Mouse (Mus musculus) intestine, embryonic 14.5 days (tissue): ENCODE results near the gene Serp2. TPM values are rescaled to one million over a fixed set of nuclear protein-coding genes. Genes with fewer than 3 reads are reported as not detected.

Experiments used
- ATAC-seq: fragments of 200-750 bp; cut with Nextera tagmentation; replicated peaks from 2 replicates; pipeline ENCODE4 v1.8.0; 2017; ENCODE audit warnings: low read depth, moderate number of reproducible peaks, moderate TSS enrichment, moderate library complexity; ENCODE audit not compliant: low FRiP score, low TSS enrichment
- DNase-seq: peaks from one replicate; pipeline ENCODE4 v3.0.0-alpha.2; 2018; ENCODE audit warnings: low spot score
- H3K27ac ChIP-seq: fragments of 300-500 bp; sonication (generic); 2 replicates; pipeline ENCODE4 v1.5.1; 2014; ENCODE audit warnings: low read depth, mild to moderate bottlenecking, control low read depth
- H3K27me3 ChIP-seq: fragments of 300-500 bp; sonication (generic); replicated peaks from 2 replicates; pipeline ENCODE4 v1.6.1; 2014; ENCODE audit warnings: low read length, control low read depth; ENCODE audit not compliant: control insufficient read depth, insufficient read depth
- H3K36me3 ChIP-seq: fragments of 300-500 bp; sonication (generic); 2 replicates; pipeline ENCODE4 v1.6.1; 2014; ENCODE audit warnings: low read length, control low read depth; ENCODE audit not compliant: control insufficient read depth, insufficient read depth
- H3K4me1 ChIP-seq: fragments of 300-500 bp; sonication (generic); replicated peaks from 2 replicates; pipeline ENCODE4 v1.6.1; 2014; ENCODE audit warnings: low read length, control low read depth, mixed read lengths; ENCODE audit not compliant: control insufficient read depth, insufficient read depth
- H3K4me2 ChIP-seq: fragments of 300-500 bp; sonication (generic); 2 replicates; pipeline ENCODE4 v1.6.1; 2014; ENCODE audit warnings: low read length
- H3K4me3 ChIP-seq: fragments of 300-500 bp; sonication (generic); 2 replicates; pipeline ENCODE4 v1.5.1; 2014; ENCODE audit warnings: low read depth, low read length, control low read depth, mixed read lengths
- H3K9ac ChIP-seq: fragments of 300-500 bp; sonication (generic); 2 replicates; pipeline ENCODE4 v1.6.1; 2014; ENCODE audit warnings: mild to moderate bottlenecking, low read length
- H3K9me3 ChIP-seq: fragments of 300-500 bp; sonication (generic); 2 replicates; pipeline ENCODE4 v1.6.1; 2016; ENCODE audit warnings: low read length, control low read depth; ENCODE audit not compliant: control insufficient read depth
- WGBS: fragments of 180-500 bp; shearing (Covaris S2); extraction: QIAGEN DNeasy Blood & Tissue Kit; methylation state at CpG from one replicate; pipeline ENCODE4 v1.1.7; 2014; 5-methylcytosine and 5-hydroxymethylcytosine counted together
- polyA plus RNA-seq: library from polyadenylated mRNA; unstranded; fragments of >200 nt; fragmentation: Nextera tagmentation; extraction: Ambion mirVana; gene quantifications from 2 replicates; pipeline ENCODE4 v1.2.1, GENCODE M21; 2014

The Serp2 gene
- polyA plus RNA-seq, 1 experiment from 2014 or later, result 13.6 TPM

DNA sequence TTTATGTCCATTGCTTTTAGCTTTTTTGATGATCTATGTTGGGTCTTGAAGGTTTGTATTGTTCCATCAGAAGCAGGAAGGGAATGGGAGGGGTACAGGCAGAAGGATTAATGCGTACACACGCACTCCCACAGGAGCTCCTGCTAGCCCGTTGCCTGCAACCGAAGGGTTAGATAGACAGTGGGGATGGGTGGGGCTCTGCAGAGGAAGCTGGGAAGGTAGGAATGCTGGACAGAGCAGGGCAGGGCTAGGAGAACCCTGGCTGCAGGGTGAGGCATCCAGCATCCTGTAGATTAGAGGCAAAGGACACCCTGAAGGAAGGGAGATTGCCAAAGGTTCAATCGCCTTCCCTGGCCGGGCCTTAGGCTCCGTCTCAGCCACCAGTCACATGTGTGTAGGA lies 27.3 kb upstream of the Serp2 start:
- Histone ChIP-seq H3K9me3 (no peaks in the 10 kb centered on the region), H3K4me1 (0 out of 2 replicates have a peak, but pooled peaks cover 5% of the 10 kb centered on the region), H3K27me3 (no peaks in the 10 kb centered on the region), H3K4me2 (no peak overlapping the region), H3K36me3 (no peaks in the 10 kb centered on the region), H3K27ac (no peak overlapping the region), H3K4me3 (no peak overlapping the region), H3K9ac (no peak overlapping the region)
- ATAC-seq (no peak), DNase-seq (no peak)
- 74% methylated on average over 7 of the region's 7 CpGs for WGBS

DNA sequence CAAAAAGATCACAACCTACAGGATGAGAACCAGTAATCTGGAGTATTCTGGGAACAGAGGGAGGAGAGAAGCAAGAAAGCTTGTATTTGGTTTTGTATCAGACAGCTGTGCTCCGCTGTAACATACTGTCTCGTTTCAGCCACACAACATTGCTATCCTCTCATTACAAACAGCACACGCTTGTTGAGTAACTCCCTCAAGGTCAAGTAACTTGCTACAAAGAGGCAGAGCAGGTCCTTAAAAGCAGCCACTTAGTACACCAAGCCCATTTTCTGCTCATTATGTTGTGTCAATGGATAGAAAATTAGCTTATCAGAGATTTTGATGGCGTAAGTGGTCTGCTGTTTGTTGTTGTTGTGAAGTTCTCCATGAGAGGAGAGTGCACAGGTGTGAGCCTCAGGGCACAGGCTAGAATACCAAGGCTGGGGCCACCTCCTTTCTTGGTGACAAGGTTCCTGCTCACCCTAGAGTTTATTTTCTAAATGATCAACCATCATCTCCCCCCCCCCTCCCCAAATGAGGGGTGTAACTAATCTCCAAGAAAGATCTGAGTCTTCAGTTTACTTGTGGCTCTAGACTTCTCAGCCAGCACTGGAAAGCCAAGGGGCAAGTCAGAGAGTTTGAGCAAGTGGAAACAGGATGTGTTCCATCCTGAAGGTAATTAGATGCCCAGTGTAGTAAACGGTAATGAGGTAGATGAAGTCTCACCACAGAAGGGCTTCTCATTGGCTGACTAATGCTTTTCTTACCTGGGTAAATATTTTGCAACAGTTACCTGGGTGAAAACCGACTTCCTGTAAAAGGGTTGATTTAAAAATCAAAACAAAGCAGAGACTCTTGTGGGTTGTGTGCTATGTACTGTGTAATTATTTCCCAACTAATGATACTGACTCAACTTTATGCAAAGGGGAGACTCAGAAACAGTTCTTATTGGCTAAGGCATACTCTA lies 25.6 kb upstream of the Serp2 start:
- 75% methylated on average over 6 of the region's 6 CpGs for WGBS

DNA sequence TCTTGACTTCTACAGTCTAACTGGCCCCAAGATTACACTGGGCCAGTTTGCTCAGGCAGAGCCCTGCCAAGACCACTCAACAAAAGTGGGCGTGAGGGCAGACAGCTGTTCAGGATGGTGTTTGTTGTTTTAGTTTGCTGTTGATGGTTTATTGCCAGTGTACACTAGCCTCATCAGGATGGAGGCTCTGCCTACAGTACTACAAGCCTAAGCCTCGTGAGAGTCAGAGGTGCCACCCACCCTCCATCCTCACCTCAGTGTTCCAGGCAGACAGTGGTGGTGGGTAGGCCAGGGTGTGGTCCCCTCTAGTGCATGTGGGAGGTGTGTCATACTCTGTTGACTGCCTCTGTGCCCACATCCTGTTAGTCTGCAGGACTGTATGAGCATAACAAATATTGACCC lies 23.0 kb upstream of the Serp2 start:
- Histone ChIP-seq H3K4me3 (no peak overlapping the region), H3K27me3 (no peaks in the 10 kb centered on the region), H3K36me3 (no peaks in the 10 kb centered on the region), H3K27ac (no peak overlapping the region), H3K9ac (no peak overlapping the region), H3K9me3 (no peaks in the 10 kb centered on the region), H3K4me1 (no peaks in the 10 kb centered on the region), H3K4me2 (no peak overlapping the region)
- no peak for DNase-seq
- no peak; the same call in 1 of the 2 replicates for ATAC-seq
- WGBS, result 76% methylated on average over 2 of the region's 2 CpGs

More for the DNA sequence above, 25.6 kb upstream of the Serp2 start:
- H3K27ac ChIP-seq, result no peak overlapping the region
- ATAC-seq (no peak), DNase-seq (no peak)
- 0 out of 2 replicates have a peak, but pooled peaks cover 5% of the 10 kb centered on the region for H3K4me1 ChIP-seq
- H3K9me3 ChIP-seq, result no peaks in the 10 kb centered on the region
- no peaks in the 10 kb centered on the region for H3K36me3 ChIP-seq
- no peak overlapping the region for H3K4me2 ChIP-seq
- no peak overlapping the region for H3K9ac ChIP-seq
- no peaks in the 10 kb centered on the region for H3K27me3 ChIP-seq
- H3K4me3 ChIP-seq, result no peak overlapping the region

DNA sequence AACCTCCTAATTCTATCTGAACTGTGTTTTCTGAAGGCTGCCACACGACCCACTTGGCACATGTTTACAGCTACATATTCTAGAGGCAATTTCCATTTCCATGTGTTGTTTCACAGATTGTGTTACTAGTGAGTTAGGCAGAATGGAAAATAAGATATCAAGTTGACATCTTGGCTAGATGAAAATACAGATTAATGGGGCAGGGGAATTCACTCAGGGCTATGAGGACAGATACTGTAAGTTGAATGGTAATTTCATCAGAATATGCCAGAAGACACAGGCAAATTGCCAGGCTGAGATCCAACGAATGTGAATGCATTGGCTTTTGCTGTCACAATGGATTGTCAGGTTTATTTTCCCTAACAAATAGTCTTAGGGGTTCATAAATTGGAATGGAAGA lies 21.2 kb upstream of the Serp2 start:
- Histone ChIP-seq H3K4me3 (no peak overlapping the region), H3K4me1 (no peaks in the 10 kb centered on the region), H3K27me3 (no peaks in the 10 kb centered on the region), H3K4me2 (no peak overlapping the region), H3K9ac (no peak overlapping the region), H3K9me3 (no peaks in the 10 kb centered on the region), H3K27ac (no peak overlapping the region), H3K36me3 (no peaks in the 10 kb centered on the region)
- DNase-seq, result no peak
- 71% methylated on average over 2 of the region's 2 CpGs for WGBS
- ATAC-seq, result no peak

DNA sequence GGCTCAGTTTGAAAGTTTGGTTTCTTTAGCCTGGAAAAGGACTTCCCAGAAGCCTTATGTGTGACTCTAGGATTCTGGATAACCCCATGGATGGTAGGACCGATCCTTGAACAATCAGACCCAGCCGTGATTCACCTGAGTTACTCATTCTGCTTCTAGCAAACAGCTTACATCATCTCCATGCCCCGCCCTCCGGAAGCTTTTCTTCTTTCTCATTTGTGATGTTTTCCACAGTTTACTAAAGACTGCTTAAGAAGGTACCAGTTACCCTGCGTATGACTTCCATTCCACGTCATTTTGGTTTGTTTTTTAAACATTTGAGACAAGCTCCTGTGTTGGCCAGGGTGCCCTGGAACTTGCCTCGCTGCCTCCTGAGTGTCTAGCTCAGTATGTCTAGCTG lies 13.6 kb upstream of the Serp2 start:
- H3K9me3 ChIP-seq, result no peaks in the 10 kb centered on the region
- no peak overlapping the region for H3K27ac ChIP-seq
- H3K36me3 ChIP-seq, result no peaks in the 10 kb centered on the region
- H3K27me3 ChIP-seq, result no peaks in the 10 kb centered on the region
- H3K4me3 ChIP-seq, result no peak overlapping the region
- H3K9ac ChIP-seq, result no peak overlapping the region
- ATAC-seq (no peak), DNase-seq (no peak)
- H3K4me1 ChIP-seq, result peaks cover 14% of the 10 kb centered on the region
- 73% methylated on average over 7 of the region's 7 CpGs for WGBS
- no peak overlapping the region for H3K4me2 ChIP-seq

DNA sequence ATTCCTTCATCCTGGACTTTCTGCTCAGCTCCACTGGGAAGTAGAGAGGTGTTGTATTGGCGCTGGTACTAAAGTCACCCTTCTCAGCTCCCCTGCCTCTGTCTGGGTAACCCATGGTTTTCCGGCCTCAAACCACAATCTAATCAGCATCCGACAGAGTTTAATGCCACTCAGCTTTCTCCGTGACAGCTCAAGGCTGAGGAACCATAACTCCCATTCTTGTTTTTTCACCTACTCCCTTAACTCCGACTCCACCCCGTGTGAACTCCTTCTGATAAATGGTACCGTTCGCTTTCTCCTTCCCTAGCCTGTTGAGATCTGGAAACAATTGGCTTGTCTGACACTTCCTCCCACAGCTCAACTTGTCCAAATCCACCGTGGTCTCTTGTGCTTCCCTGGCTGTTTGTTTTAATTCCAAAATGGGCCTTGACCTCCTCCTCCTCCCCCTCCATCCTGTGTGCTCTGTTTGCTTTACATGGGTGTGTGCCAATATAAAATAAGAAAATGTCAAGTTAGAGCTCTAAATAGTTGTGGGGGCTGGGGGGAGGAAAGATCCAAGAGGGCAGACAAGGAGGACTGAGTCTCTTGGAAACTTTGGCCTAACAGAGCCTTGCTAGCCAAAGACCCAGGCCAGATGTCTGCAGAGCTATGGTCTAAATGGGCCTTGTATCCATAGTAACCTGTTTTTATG lies 12.7 kb upstream of the Serp2 start:
- H3K27me3 ChIP-seq, result no peaks in the 10 kb centered on the region
- no peak overlapping the region for H3K4me3 ChIP-seq
- H3K27ac ChIP-seq, result peak overlapping the region; percentile 34; the same call in 1 of the 2 replicates
- H3K4me2 ChIP-seq, result no peak overlapping the region
- no peaks in the 10 kb centered on the region for H3K36me3 ChIP-seq
- ATAC-seq (peak; percentile 68), DNase-seq (no peak)
- H3K9me3 ChIP-seq, result no peaks in the 10 kb centered on the region
- WGBS, result 20% methylated on average over 9 of the region's 9 CpGs
- peaks cover 14% of the 10 kb centered on the region for H3K4me1 ChIP-seq
- H3K9ac ChIP-seq, result no peak overlapping the region

DNA sequence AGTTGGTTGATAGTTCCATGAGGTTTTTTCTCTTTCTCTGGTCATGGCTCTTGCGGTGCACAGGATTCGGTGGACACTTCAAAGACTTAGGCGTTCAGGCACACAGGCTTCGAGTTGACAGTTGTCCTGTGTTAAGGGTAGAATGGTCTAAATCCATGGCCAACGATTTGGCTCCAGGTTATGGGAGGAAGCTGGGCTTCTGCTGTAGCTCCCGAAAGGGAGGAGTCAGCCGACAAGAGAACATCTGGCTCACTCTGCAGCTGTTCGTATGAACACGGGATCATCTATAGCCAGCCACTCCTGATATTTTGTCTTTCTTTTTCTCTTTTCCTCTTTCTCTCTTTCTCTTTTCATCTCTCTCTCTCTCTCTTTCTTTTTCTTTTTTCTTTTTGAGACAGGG lies 11.9 kb upstream of the Serp2 start:
- H3K4me1 ChIP-seq, result peaks cover 14% of the 10 kb centered on the region
- H3K9ac ChIP-seq, result no peak overlapping the region
- no peak overlapping the region for H3K4me3 ChIP-seq
- no peaks in the 10 kb centered on the region for H3K36me3 ChIP-seq
- no peak overlapping the region for H3K4me2 ChIP-seq
- DNase-seq, result no peak
- 64% methylated on average over 9 of the region's 9 CpGs for WGBS
- no peaks in the 10 kb centered on the region for H3K27me3 ChIP-seq
- H3K27ac ChIP-seq, result no peak overlapping the region
- H3K9me3 ChIP-seq, result no peaks in the 10 kb centered on the region
- no peak for ATAC-seq

DNA sequence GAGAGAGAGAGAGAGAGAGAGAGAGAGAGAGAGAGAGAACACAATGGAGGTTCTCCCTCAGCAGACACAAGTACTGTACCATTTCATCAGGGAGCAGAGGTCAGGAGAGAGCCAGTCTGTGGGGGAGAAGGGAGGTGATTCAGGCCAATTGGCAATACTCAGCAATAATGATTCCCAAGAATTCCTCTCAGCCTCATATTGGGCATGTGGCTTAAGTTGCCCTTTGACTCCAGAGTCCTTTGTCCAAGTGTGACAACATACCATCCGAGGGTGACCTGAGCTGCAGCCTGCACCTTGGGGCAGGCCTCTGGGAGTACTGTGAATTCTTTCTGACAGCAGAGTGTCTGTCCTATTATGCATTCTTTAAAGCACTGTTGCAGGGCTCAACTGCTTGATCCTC lies 10.6 kb upstream of the Serp2 start:
- no peaks in the 10 kb centered on the region for H3K9me3 ChIP-seq
- H3K4me1 ChIP-seq, result peaks cover 14% of the 10 kb centered on the region
- H3K9ac ChIP-seq, result no peak overlapping the region
- H3K27ac ChIP-seq, result no peak overlapping the region
- no peak for ATAC-seq
- no peaks in the 10 kb centered on the region for H3K27me3 ChIP-seq
- WGBS, result 65% methylated on average over 1 of the region's 1 CpGs
- no peaks in the 10 kb centered on the region for H3K36me3 ChIP-seq
- DNase-seq, result no peak
- no peak overlapping the region for H3K4me3 ChIP-seq
- H3K4me2 ChIP-seq, result no peak overlapping the region
